Mouse (Mus musculus) CH12.LX (cell line): Measurements from ENCODE around the gene Gstp1.

ENCODE experiments used
- CTCF ChIP-seq, 2 experiments: IDR thresholded peaks in 1 of 2; conservative IDR thresholded peaks in 1 of 2; 2 replicates each; pipeline ENCODE4 v1.5.1; 2011 to 2012; ENCODE audit warnings: low read depth in 2 of 2, low read length in 2 of 2, improper control_type of control experiment in 1 of 2, inconsistent platforms in 1 of 2, mild to moderate bottlenecking in 1 of 2, moderate library complexity in 1 of 2
- E2F4 ChIP-seq: IDR thresholded peaks from 2 replicates; pipeline ENCODE4 v1.6.1; 2011; ENCODE audit warnings: low read depth, low read length, improper control_type of control experiment; ENCODE audit not compliant: insufficient replicate concordance
- ETS1 ChIP-seq: conservative IDR thresholded peaks from 2 replicates; pipeline ENCODE4 v1.6.1; 2012; ENCODE audit warnings: low read depth, mild to moderate bottlenecking, inconsistent platforms, low read length, improper control_type of control experiment, moderate library complexity
- IRF4 ChIP-seq: IDR thresholded peaks from 2 replicates; pipeline ENCODE4 v1.6.1; 2014; ENCODE audit warnings: low read depth, mild to moderate bottlenecking, inconsistent platforms, low read length, improper control_type of control experiment
- JUND ChIP-seq: conservative IDR thresholded peaks from 2 replicates; pipeline ENCODE4 v1.6.1; 2011; ENCODE audit warnings: low read depth, low read length, improper control_type of control experiment
- MAFK ChIP-seq: IDR thresholded peaks from 2 replicates; pipeline ENCODE4 v1.6.1; 2011; ENCODE audit warnings: low read length, improper control_type of control experiment; ENCODE audit not compliant: insufficient replicate concordance
- MAZ ChIP-seq: IDR thresholded peaks from 2 replicates; pipeline ENCODE4 v1.6.1; 2012; ENCODE audit warnings: low read depth, mild to moderate bottlenecking, inconsistent platforms, low read length, improper control_type of control experiment, moderate library complexity
- MYC ChIP-seq: IDR thresholded peaks from 2 replicates; pipeline ENCODE4 v1.6.1; 2011; ENCODE audit warnings: low read depth, mild to moderate bottlenecking, improper control_type of control experiment, low read length
- NELFE ChIP-seq: IDR thresholded peaks from 2 replicates; pipeline ENCODE4 v1.6.1; 2011; ENCODE audit warnings: low read depth, low read length, improper control_type of control experiment
- NRF1 ChIP-seq: IDR thresholded peaks from 2 replicates; pipeline ENCODE4 v1.6.1; 2014; ENCODE audit warnings: low read depth, mild to moderate bottlenecking, inconsistent platforms, low read length, improper control_type of control experiment, moderate library complexity
- RCOR1 ChIP-seq: conservative IDR thresholded peaks from 2 replicates; pipeline ENCODE4 v1.6.1; 2012; ENCODE audit warnings: low read depth, mild to moderate bottlenecking, inconsistent platforms, low read length, improper control_type of control experiment
- ZMIZ1 ChIP-seq: IDR thresholded peaks from 2 replicates; pipeline ENCODE4 v1.6.1; 2012; ENCODE audit warnings: low read depth, mild to moderate bottlenecking, inconsistent platforms, low read length, improper control_type of control experiment

GRCm38 (mm10) chr19:4005091-4005490 lies 32.7 kb downstream of the Gstp1 start:
- TF ChIP-seq CTCF (conservative IDR thresholded peaks at IDR 0.05 in 1 of 2, IDR thresholded peaks at IDR 0.05 in 1 of 2; ENCODE audit: low read depth in 2 of 2, low read length in 2 of 2) (no peak), MAZ (no peak), MYC (no peak), NELFE (no peak), JUND (no peak), E2F4 (no peak), ETS1 (no peak), NRF1 (no peak), IRF4 (no peak), MAFK (no peak), RCOR1 (no peak), ZMIZ1 (no peak)
